Mouse (Mus musculus): ENCODE measurements around the gene Tradd. TPM values are rescaled to one million over a fixed set of nuclear protein-coding genes. Genes with fewer than 3 reads are reported as not detected.
A peak's percentile ranks its signal among the peaks of the same experiment; 100 is the strongest.

The Tradd gene
- polyA plus RNA-seq, 1 experiment from 2014 or later = 13.2 TPM

DNA sequence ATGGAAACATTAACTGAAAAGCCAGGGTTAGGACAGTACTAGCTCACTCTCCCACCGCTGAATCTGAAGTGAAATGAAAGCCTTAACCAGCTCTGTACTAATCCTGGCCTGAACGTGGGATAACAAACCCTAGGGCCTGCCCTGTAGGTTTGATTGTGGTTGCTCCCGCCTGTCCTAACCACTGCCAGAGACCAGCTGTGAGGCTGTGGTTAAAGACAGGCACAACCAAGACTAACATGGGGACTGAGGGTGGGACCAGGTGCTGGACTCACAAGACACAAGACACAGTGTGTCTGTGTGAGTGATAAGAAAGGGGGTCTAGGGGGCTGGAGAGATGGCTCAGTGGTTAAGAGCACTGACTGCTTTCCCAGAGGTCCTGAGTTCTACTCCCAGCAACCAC lies 16.2 kb upstream of the Tradd start:
- no peak overlapping the region for H3K27ac ChIP-seq
- no peak overlapping the region for H3K4me3 ChIP-seq
- no peak for ATAC-seq
- no peak overlapping the region for H3K4me2 ChIP-seq
- peaks cover 29% of the 10 kb centered on the region for H3K4me1 ChIP-seq
- 74% methylated on average over 3 of the region's 3 CpGs for WGBS
- peaks cover 47% of the 10 kb centered on the region for H3K36me3 ChIP-seq (ENCODE audit: poor library complexity, severe bottlenecking)
- no peak overlapping the region for H3K9ac ChIP-seq
- H3K9me3 ChIP-seq (replicated peaks) = no peaks in the 10 kb centered on the region
- H3K27me3 ChIP-seq = peaks cover 51% of the 10 kb centered on the region

DNA sequence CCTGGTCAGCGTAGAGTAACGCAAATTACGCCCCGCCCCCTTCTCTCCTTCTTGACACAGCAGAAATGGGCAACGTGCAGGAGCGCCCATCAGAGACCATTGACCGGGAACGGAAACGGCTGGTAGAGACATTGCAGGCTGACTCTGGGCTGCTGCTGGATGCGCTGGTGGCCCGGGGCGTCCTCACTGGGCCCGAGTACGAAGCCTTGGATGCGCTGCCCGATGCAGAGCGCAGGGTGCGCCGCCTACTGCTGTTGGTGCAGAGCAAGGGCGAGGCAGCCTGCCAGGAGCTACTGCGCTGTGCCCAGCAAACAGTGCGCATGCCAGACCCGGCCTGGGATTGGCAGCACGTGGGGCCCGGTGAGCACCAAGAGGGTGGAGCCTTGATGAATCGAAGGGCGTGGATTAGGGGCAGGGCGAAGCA lies 14.5 kb upstream of the Tradd start:
- Histone ChIP-seq H3K27ac (no peak overlapping the region), H3K36me3 (ENCODE audit: poor library complexity, severe bottlenecking) (peaks cover 34% of the 10 kb centered on the region), H3K4me2 (peak overlapping the region; percentile 60), H3K27me3 (peaks cover 67% of the 10 kb centered on the region), H3K4me3 (peak overlapping the region; percentile 31), H3K4me1 (peaks cover 27% of the 10 kb centered on the region), H3K9me3 (replicated peaks) (no peaks in the 10 kb centered on the region), H3K9ac (peak overlapping the region; percentile 50)
- WGBS = under 1% methylated on average over 28 of the region's 28 CpGs
- peak; percentile 63 for ATAC-seq

DNA sequence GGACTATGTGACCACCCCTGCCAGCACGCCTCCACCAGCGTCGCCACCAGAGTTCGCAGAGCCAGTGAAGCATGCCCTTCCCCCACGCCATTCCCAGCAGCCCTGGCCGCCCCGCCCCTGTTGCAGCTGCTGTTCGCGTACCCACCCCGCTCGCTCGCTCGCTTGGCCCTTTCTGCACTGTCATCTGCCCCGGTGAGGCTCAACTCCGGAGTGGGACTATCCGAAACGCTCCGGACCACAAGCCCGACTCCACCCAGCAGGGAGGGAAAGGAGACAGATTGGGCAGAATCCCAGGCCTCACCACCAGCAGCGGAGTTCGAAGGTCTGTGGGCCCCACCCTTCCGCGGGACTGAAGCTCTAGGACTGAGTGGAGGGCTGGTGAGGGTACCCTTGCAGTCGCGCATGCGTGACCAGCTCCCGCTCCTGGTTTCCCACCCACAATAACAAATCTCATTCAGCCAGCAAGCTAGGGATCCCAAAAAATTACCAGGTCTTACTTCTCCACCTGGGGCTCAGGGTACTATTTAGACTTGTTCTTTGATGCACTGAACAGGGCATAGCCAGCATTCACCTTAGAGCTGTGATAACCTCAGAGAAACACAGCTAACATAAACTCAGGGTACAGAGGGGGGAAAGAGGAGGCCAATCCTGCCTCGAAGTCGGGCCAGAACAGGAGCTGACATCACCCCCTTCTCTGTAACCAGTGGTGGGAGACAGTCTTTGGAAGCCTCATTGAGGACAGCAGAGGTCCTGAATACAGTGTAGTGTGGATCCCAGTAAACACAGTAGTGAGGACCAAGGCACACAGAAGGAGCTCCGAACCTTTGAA lies 12.1 kb upstream of the Tradd start:
- Histone ChIP-seq H3K27ac (no peak overlapping the region), H3K4me2 (peak overlapping the region; percentile 77), H3K4me3 (peak overlapping the region; percentile 44), H3K36me3 (ENCODE audit: poor library complexity, severe bottlenecking) (peaks cover 10% of the 10 kb centered on the region; the same call in 1 of the 2 replicates), H3K4me1 (peaks cover 27% of the 10 kb centered on the region), H3K9me3 (replicated peaks) (no peaks in the 10 kb centered on the region), H3K27me3 (peaks cover 91% of the 10 kb centered on the region), H3K9ac (peak overlapping the region; percentile 58)
- 3% methylated on average over 30 of the region's 30 CpGs for WGBS
- ATAC-seq = peak; percentile 60

DNA sequence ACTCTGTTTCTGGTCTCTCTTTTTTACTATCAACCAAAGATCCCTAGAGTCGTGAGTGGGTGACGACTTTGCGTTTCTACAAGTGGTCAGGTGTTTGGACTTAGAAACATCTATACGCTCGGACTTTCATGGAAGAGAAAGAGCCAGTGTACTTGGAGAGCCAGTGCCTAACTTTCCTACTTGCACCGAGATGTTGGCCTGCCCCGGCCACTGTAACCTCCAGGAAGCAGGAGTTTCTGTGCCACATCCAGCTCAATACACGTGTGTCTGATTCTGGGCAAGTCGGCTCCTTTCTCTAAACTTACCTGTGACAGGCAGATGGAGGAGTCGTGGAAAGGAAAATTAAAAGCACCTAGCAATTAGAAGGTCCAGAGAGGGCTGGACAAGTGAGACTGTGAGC lies 11.4 kb upstream of the Tradd start, which contains the start of gene Nol3:
Nol3 (plus strand) TSS at position 301 of the 400 bp plus-strand sequence.
- Histone ChIP-seq H3K4me2 (peak within 1 kb of the TSS; percentile 77), H3K4me1 (peaks cover 29% of the 10 kb centered on the region), H3K36me3 (ENCODE audit: poor library complexity, severe bottlenecking) (peaks cover 7% of the 10 kb centered on the region; the same call in 1 of the 2 replicates), H3K27ac (no peak within 1 kb of the TSS), H3K4me3 (peak within 1 kb of the TSS; percentile 44), H3K9me3 (replicated peaks) (no peaks in the 10 kb centered on the region), H3K9ac (peak within 1 kb of the TSS; percentile 58), H3K27me3 (peaks cover 97% of the 10 kb centered on the region)
- ATAC-seq = no peak
- 3% methylated on average over 10 of the region's 10 CpGs for WGBS

DNA sequence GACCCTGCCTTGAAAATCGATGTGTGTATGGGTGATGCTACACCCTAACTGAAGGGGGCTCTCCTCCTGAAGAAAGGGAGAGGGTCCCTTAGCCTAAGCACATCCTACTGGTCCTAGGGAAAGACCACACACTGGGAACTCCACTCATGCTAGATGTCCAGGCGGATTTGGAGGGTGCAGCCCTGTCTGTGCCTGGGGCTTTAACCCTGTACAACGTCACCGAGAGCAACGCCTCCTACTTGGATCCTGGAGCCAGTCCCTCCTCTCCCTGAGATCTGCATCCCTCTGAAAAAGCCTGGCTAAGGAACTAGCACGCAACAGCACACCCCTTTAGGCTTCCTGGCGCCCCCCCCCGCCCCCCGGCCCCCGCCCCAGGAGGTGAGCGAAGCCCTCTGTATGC lies 11.0 kb upstream of the Tradd start:
- Histone ChIP-seq H3K9ac (no peak overlapping the region), H3K4me1 (peaks cover 33% of the 10 kb centered on the region), H3K4me3 (no peak overlapping the region), H3K9me3 (replicated peaks) (no peaks in the 10 kb centered on the region), H3K27me3 (peaks cover 99% of the 10 kb centered on the region), H3K36me3 (ENCODE audit: poor library complexity, severe bottlenecking) (peaks cover 7% of the 10 kb centered on the region; the same call in 1 of the 2 replicates), H3K27ac (no peak overlapping the region), H3K4me2 (peak overlapping the region; percentile 77)
- ATAC-seq = no peak
- WGBS = 5% methylated on average over 10 of the region's 11 CpGs

DNA sequence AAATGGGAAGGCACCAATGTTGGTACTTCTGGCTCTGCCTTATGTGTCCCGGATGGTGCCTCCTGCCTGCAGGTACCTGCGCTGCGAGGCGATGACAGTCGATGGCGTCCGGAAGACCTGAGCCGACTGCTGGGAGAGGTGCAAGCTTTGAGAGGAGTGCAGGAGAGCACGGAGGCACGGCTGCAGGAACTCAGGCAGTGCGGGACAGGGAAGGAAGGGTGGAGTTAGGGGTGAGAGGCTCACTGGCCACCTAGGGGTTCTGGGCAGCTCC lies 6.4 kb upstream of the Tradd start:
- WGBS = 2% methylated on average over 11 of the region's 11 CpGs
- Histone ChIP-seq H3K9me3 (replicated peaks) (no peaks in the 10 kb centered on the region; the same call in 1 of the 2 replicates), H3K4me2 (peak overlapping the region; percentile 20; the same call in 1 of the 2 replicates)

DNA sequence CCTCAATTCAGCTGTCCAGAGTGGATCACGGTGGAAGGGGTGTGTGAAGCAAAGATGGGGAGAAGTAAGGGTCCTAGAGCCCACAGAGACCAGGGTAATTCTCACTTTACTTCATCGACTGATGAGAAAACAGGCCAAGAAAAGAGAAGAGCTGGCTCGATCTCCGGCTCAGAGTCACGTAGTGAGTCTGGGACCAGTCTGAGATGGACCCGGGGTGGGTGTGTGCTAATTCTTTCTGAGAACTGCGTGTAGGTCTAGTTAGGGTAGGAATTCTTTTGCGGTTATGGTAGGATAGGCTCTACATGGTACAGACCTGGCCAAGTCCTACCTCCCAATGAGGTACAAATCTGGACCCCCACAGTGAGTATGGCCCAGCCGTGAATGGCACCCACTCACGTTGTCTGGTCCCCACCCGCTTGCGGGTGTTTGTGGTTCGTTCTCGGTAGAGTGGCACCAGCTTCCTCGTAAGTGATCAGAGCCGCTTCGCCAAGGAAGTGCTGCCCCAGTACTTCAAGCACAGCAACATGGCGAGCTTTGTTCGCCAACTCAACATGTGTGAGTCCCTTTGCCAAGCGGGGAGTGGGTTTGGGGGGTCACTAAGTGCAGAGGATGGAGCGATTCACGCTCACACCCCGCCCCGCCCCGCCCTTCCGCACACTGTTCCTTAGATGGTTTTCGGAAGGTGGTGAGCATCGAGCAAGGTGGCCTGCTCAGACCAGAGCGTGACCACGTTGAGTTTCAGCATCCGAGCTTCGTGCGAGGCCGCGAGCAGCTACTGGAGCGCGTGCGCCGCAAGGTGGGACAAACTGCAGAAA lies 5.9 kb upstream of the Tradd start:
- Histone ChIP-seq H3K27ac (no peak overlapping the region), H3K4me2 (peak overlapping the region; percentile 79), H3K36me3 (ENCODE audit: poor library complexity, severe bottlenecking) (no peaks in the 10 kb centered on the region), H3K27me3 (peaks cover 99% of the 10 kb centered on the region), H3K9me3 (replicated peaks) (no peaks in the 10 kb centered on the region; the same call in 1 of the 2 replicates), H3K4me3 (peak overlapping the region; percentile 47), H3K9ac (0 out of 2 replicates have a peak overlapping the region, but pooled peaks have one; percentile 58), H3K4me1 (peaks cover 30% of the 10 kb centered on the region)
- no peak for ATAC-seq
- WGBS = 1% methylated on average over 39 of the region's 39 CpGs

More for the DNA sequence above, 6.4 kb upstream of the Tradd start:
- ATAC-seq = no peak
- Histone ChIP-seq H3K4me1 (peaks cover 34% of the 10 kb centered on the region), H3K36me3 (ENCODE audit: poor library complexity, severe bottlenecking) (no peaks in the 10 kb centered on the region), H3K4me3 (0 out of 2 replicates have a peak overlapping the region, but pooled peaks have one; percentile 47), H3K9ac (no peak overlapping the region), H3K27ac (no peak overlapping the region), H3K27me3 (peaks cover 99% of the 10 kb centered on the region)

DNA sequence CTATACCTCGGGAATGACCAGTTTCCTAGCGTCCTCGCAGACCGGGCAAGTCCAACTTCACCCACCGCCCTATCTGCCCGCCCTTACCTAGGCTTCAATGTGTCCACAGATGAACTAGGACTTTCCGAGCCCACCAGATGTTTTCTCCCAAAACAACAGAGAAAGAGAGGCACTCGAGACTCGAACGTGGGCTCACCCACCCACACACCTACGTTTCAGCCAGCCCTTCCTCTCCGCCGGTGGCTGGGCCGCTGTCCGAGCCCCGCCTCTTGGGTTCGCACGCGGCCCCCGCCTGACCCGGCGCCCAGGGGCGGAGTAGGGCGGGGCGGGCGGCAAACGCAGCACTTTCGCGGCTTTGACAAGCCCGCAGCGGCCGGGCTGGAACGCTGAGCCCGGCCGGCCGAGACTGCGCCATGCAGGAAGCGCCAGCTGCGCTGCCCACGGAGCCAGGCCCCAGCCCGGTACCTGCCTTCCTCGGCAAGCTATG lies 5.1 kb upstream of the Tradd start, which contains the start of gene Hsf4:
Hsf4 (plus strand) TSS at position 341 of the 487 bp plus-strand sequence.
- H3K9me3 ChIP-seq (replicated peaks) = no peaks in the 10 kb centered on the region; the same call in 1 of the 2 replicates
- peak within 1 kb of the TSS; percentile 47 for H3K4me3 ChIP-seq
- H3K36me3 ChIP-seq (ENCODE audit: poor library complexity, severe bottlenecking) = no peaks in the 10 kb centered on the region
- peaks cover 99% of the 10 kb centered on the region for H3K27me3 ChIP-seq
- H3K4me2 ChIP-seq = peak within 1 kb of the TSS; percentile 79
- H3K27ac ChIP-seq = no peak within 1 kb of the TSS
- ATAC-seq = no peak
- 1% methylated on average over 32 of the region's 42 CpGs for WGBS
- H3K9ac ChIP-seq = peak within 1 kb of the TSS; percentile 58
- peaks cover 38% of the 10 kb centered on the region for H3K4me1 ChIP-seq

DNA sequence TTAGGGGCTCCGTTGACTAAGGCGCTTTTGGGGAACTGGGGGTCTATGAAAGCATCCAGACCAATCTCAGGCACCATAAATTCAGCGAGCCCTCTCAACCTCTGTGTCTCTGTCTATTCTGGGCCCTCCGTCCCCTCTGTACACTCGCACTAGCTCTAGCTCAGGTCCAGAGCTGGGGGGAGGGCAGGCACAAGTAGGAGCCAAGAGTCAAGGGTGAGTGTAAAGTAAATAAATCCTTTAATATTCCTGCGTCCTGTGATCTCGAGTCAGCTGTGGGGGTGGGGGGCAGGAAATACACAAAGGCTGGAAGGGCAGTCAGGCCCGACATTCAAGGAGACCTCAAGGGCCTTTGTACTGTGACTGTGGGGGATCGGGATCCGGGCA lies 4.7 kb upstream of the Tradd start:
- no peak; the same call in 1 of the 2 replicates for ATAC-seq
- Histone ChIP-seq H3K4me2 (peak overlapping the region; percentile 79), H3K27me3 (peaks cover 99% of the 10 kb centered on the region), H3K4me3 (peak overlapping the region; percentile 47), H3K27ac (no peak overlapping the region), H3K9ac (peak overlapping the region; percentile 58), H3K4me1 (peaks cover 41% of the 10 kb centered on the region), H3K36me3 (ENCODE audit: poor library complexity, severe bottlenecking) (no peaks in the 10 kb centered on the region), H3K9me3 (replicated peaks) (no peaks in the 10 kb centered on the region; the same call in 1 of the 2 replicates)
- 1% methylated on average over 10 of the region's 10 CpGs for WGBS

DNA sequence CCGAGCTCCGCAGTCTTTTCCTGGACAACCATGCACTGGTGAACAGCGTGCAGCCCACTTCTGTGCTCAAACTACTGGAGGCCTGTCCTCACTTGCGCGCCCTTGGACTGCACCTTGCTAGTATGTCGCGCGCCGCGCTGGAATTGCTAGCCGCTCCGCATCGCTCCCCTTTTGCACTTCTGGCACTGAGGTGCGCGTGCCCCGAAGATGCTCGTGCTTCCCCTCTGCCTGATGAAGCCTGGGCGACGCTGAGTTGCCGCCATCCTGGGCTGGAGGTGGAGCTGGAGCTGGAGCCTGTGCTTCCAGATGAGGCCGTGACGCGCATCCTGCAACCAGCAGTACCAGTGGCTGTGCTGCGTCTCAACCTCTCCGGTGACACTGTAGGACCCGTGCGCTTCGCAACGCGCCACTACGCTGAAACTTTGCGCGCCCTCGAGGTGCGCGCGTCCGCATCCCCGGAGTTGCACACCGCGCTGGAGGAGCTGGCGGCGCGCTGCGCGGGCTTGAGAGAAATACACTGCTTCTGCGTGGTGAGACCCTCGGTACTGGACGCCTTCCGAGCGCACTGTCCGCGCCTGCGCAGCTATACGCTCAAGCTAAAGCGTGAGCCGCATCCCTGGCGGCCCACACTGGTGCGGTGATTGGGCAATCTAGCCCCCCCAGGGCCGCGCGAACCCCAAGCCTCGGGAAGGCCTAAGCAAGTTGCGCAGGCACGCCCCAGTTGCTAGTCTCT lies 4.1 kb upstream of the Tradd start:
- Histone ChIP-seq H3K4me3 (peak overlapping the region; percentile 47), H3K27me3 (peaks cover 99% of the 10 kb centered on the region), H3K4me2 (peak overlapping the region; percentile 79), H3K9me3 (replicated peaks) (no peaks in the 10 kb centered on the region; the same call in 1 of the 2 replicates), H3K4me1 (peaks cover 44% of the 10 kb centered on the region), H3K36me3 (ENCODE audit: poor library complexity, severe bottlenecking) (no peaks in the 10 kb centered on the region), H3K9ac (peak overlapping the region; percentile 58), H3K27ac (no peak overlapping the region)
- WGBS = 0% methylated on average over 65 of the region's 65 CpGs
- peak; percentile 86 for ATAC-seq

DNA sequence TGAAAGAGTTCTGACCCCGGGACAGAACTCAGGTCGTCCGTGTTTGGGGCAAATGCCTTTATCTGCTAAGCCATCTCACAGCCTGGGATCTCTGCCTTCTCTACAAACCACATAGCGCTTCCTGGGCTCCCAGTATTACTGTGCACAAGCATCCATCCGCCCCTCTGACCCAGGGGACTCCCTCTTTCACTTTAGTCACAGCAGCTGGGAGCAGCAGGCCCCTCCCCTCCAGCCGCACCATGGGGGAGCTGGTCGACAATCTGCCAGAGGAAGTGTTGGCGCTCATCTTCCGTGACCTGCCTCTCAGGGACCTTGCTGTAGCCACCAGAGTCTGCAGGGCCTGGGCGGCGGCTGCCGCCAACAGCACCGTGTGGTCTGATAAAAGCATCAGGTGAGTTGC lies 2.4 kb upstream of the Tradd start:
- no peaks in the 10 kb centered on the region; the same call in 1 of the 2 replicates for H3K9me3 ChIP-seq (replicated peaks)
- peaks cover 44% of the 10 kb centered on the region for H3K4me1 ChIP-seq
- H3K27ac ChIP-seq = no peak overlapping the region
- H3K36me3 ChIP-seq (ENCODE audit: poor library complexity, severe bottlenecking) = no peaks in the 10 kb centered on the region
- ATAC-seq = no peak
- no peak overlapping the region for H3K4me3 ChIP-seq
- WGBS = 10% methylated on average over 13 of the region's 13 CpGs
- H3K4me2 ChIP-seq = no peak overlapping the region
- peaks cover 96% of the 10 kb centered on the region for H3K27me3 ChIP-seq
- no peak overlapping the region for H3K9ac ChIP-seq

Data from forebrain, embryonic 13.5 days (tissue).